Mouse (Mus musculus) embryo, embryonic 10 days (tissue): ENCODE measurements around the gene Gm960.
A peak's percentile ranks its signal among the peaks of the same experiment; 100 is the strongest.

ENCODE experiments used
- DNase-seq: peaks from one replicate; pipeline ENCODE4 v3.0.0-alpha.2; 2015; ENCODE audit warnings: low spot score

The Gm960 gene

GRCm38 (mm10) chr19:4711601-4712155 is 13.2 kb upstream of the Gm960 start:
- peak; percentile 69 for DNase-seq

DNA sequence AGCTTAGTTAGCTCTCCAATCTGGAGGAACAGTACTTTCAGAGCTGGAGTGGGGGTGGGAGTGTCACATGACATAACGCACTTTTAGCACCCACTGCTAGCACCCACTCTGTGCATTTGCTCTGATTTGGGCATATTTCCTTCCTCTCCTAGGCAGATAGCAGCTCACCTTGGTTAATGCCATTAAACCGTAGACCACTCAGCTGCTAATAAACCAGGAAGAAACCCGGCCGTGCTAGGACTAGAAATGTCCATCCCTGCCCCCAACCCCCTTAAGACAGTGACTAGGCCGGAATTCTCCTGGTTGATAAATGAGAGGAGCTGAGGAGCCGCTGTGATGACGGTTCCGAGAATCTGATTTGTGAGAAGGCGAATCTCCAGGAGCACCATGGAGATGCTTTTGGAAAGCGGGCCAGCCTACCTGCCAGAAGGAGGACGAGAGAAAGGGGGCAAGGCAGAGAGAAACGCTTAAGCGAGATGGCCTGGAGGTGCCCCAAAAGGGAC is 12.7 kb upstream of the Gm960 start, which contains the start of gene Sptbn2:
TSS of gene Sptbn2 (plus strand) at position 70 of the 503 bp plus-strand sequence.
- peak; percentile 34 for DNase-seq

GRCm38 (mm10) chr19:4708765-4709164 is 10.3 kb upstream of the Gm960 start:
- DNase-seq: no peak

DNA sequence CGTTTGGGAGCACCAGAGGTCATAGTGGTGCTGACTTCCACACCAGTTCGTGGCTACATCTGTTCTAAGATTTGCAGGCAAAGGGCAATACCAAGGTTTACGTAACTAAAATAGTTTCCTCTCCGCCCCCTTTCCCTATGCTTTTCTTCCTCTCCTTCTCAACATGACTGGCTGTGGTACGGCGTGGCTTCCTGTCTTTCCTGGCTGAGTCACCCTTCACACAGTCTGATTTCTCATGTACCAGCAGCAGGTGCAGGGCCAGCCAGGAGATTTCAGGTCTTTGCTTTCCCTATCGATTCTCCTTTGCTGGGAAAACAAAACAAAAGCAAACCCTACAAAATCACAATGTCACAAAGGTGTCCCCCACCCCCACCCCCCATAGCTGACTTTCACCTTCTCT is 2.8 kb upstream of the Gm960 start:
- DNase-seq: no peak

GRCm38 (mm10) chr19:4700656-4701055 is 2.2 kb upstream of the Gm960 start:
- DNase-seq: no peak

- no peak for DNase-seq
Measured at GRCm38 (mm10) chr19:4699821-4700220, 1.4 kb upstream of the Gm960 start.

GRCm38 (mm10) chr19:4698856-4699255 is 388 bp upstream of the Gm960 start:
- DNase-seq: no peak

DNA sequence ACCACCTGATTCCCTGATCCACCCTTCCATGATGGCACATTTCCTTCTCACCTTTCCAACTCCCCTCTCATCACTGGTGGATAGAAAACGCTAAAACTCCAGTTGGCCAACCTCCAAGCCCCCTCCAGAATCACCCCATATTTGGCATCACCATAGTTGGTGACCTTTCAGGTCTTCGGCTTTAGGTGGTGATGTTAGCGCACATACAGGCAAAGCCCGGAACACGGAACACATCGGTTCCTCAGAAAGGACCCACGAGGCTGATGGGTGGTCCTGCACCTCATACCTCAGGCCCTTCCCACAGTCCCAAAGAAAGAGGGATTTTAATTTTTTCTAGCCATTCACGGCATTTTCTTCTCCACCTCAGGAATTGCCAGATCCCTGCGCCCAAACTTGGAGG is 747 bp downstream of the Gm960 start:
- no peak for DNase-seq

DNA sequence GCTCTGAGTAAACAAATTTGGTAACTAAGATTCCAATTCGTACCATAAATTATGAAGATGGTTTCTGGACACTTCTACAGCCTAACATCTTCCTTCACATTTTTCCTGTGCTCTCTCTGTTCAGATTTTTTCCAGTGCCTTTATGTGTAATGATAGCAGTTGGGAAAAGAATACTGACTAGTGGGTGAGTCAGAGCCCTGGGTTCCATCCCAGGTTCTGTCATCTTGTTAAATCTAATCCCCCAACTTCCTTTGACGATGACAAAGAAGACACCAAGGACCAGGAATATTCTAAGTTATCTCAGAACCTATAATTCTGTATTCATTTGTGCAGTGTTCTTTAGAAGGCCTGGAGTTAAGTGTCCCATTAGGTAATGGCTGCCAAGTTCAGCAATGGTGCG is 1.3 kb downstream of the Gm960 start:
- DNase-seq: no peak

GRCm38 (mm10) chr19:4694346-4694745 is 4.1 kb downstream of the Gm960 start:
- DNase-seq: no peak

GRCm38 (mm10) chr19:4672401-4672800 is 26.1 kb downstream of the Gm960 start:
- no peak for DNase-seq

GRCm38 (mm10) chr19:4670776-4671175 is 27.7 kb downstream of the Gm960 start:
- DNase-seq: no peak

DNA sequence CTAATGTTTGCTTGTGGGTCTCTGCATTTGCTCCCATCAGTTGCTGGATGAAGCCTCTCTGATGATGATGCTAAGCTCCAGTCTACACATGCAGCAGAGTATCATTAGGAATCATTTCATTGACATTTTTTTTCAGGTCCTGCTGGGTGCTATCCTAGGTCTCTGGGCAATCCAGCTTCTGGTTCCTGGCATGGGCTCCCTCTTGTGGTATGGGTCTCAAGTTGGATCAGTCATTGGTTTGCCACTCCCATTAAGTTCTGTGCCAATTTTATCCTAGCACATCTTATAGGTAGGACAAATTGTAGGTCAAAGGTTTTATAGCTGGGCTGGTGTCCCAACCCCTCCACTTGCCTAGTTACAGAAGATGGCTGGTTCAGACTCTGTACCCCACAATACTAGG is 31.7 kb downstream of the Gm960 start:
- no peak for DNase-seq

- no peak for DNase-seq
Measured at GRCm38 (mm10) chr19:4658156-4658555, 40.3 kb downstream of the Gm960 start.

DNA sequence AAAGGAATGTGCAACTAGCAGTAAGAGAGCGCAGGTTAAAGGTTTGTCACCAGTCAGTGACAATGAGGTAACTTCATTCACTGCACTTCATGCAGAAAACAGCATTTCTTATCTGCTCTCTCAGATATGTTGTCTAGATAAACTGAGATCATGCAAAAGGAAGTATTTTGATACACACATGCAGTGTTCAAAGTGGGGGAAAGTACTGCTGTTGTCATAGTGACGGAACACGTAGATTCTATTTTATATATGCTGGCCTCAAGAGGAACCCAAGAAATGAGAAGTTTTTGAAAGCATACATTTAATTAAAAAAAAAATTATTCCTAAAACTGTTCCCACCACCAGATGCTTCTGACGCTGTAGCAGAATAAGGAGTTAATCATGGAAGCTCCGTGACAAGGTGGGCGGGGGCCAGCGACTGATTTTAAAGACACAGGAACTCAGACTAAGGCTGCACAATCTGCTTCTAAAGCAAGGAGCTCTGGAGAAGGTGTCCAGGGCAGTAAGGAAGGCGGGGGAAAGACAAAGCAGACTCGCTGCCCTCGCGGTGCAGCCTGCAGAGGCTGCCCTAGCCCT is 51.5 kb downstream of the Gm960 start:
- DNase-seq: no peak

GRCm38 (mm10) chr19:4644271-4644670 is 54.2 kb downstream of the Gm960 start:
- peak; percentile 81 for DNase-seq

GRCm38 (mm10) chr19:4635986-4636385 is 62.5 kb downstream of the Gm960 start:
- DNase-seq: no peak

DNA sequence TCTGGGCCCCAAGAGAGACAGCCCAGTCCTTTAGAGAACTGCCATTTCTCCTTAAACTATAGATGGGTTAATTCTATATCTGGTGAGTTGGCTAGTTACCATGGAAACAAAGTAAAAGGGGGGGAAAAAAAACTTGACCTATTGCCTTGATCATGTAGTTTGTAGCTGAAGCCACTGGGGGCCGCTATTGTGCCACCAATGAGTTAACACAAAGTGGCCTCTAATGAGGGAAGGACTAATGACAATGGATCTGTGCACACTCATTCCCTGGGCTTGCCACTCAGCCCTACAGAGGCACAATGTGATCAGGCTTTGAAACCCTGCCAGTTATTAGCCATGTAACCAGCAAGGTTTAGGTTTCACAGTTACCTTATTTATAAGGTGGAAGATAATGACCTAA is 69.6 kb downstream of the Gm960 start:
- peak; percentile 82 for DNase-seq

- no peak for DNase-seq
Measured at GRCm38 (mm10) chr19:4625829-4626535, 72.5 kb downstream of the Gm960 start.

GRCm38 (mm10) chr19:4625179-4625828 is 73.2 kb downstream of the Gm960 start, which contains the start of gene Rce1:
TSS of gene Rce1 (minus strand) at chr19:4625641.
- DNase-seq: peak; percentile 97

- DNase-seq: no peak
Measured at GRCm38 (mm10) chr19:4624406-4625178, 73.9 kb downstream of the Gm960 start.

DNA sequence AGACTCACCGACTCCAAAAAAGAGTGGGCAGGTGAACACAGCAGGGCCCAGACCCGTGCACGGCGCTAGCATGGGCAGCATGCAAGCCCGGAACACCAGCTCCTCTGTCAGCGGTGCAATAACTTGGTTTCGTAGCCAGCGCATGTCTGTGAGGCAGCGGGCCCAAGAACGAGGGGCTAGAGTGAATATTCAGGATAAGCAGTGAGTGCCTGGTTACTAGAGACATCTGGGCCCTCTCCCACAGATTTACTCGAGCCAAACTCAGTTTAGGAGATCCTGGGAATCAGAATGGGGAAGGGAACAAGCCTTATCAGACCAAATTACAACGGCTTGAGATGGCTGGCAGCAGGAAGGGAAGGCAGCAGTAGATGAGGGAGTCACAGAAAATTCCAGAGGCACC is 74.5 kb downstream of the Gm960 start:
- DNase-seq: no peak
